In genomic region chr7:75555940-75556339, GRCm38 (mm10) we compare ENCODE assay signal across 13 mouse cellular contexts.
A peak's percentile ranks its signal among the peaks of the same experiment; 100 is the strongest.
DNase-seq lines count a peak whose midpoint lies in the region; ATAC-seq lines count a peak whose summit lies in the region.
"Had no signal": no experiment of that assay in that cellular context is flagged by ENCODE, and none has a peak within 500 bp of the region (broad histone marks: within the 10 kb centered on the region; RNA-seq: fewer than 3 reads in every experiment).

No protein-coding gene starts in this region.

- H3K27ac ChIP-seq in embryonic facial prominence, embryonic 14.5 days (replicated peaks; ENCODE audit: low read depth, low read length), result no peak overlapping the region
- H3K27ac ChIP-seq: heart, embryonic 15.5 days; liver, embryonic 15.5 days had no signal

- H3K4me1 ChIP-seq in embryonic facial prominence, embryonic 14.5 days (ENCODE audit: control insufficient read depth, insufficient read depth, low read length), result peaks cover 29% of the 10 kb centered on the region

- no peaks in the 10 kb centered on the region for H3K27me3 ChIP-seq in embryonic facial prominence, embryonic 14.5 days (replicated peaks; ENCODE audit: control insufficient read depth, insufficient read depth, low read length)
- H3K27me3 ChIP-seq: heart, embryonic 15.5 days; liver, embryonic 15.5 days had no signal

- no peaks in the 10 kb centered on the region for H3K36me3 ChIP-seq in embryonic facial prominence, embryonic 14.5 days (ENCODE audit: control insufficient read depth, insufficient read depth, low read length)
- H3K36me3 ChIP-seq: heart, embryonic 15.5 days; liver, embryonic 15.5 days had no signal

- WGBS in embryonic facial prominence, embryonic 14.5 days, result 52% methylated on average over 6 of the region's 6 CpGs

- DNase-seq in frontal cortex, postnatal 14 days (ENCODE audit: low spot score in 2 of 2), result no peak
- DNase-seq in layer of hippocampus, adult 9-10 months (ENCODE audit: low spot score), result peak; percentile 31
- DNase-seq in layer of hippocampus, postnatal 10 days (ENCODE audit: low spot score in 2 of 2), result no peak
- peak; percentile 39 for DNase-seq in CD4-positive helper T cell, adult 2 months (ENCODE audit: low read depth, low spot score)
- DNase-seq in embryonic facial prominence, embryonic 14.5 days (ENCODE audit: low spot score), result peak; percentile 45
- no peak for DNase-seq in testis, postnatal 14 days (ENCODE audit: low spot score)
- DNase-seq in layer of hippocampus, adult 9-11 months, result no peak
- DNase-seq: adrenal gland, postnatal 10 days; cerebellum, adult 8-10 months; thymus, adult 2 months had no signal

- no peaks in the 10 kb centered on the region for H3K9me3 ChIP-seq in embryonic facial prominence, embryonic 14.5 days (ENCODE audit: control insufficient read depth, low read length)
- H3K9me3 ChIP-seq: heart, embryonic 15.5 days; liver, embryonic 15.5 days had no signal

- no peak overlapping the region for H3K4me2 ChIP-seq in embryonic facial prominence, embryonic 14.5 days (ENCODE audit: low read depth, low read length)
- H3K4me2 ChIP-seq: heart, embryonic 15.5 days; liver, embryonic 15.5 days had no signal

- no peak overlapping the region for H3K9ac ChIP-seq in embryonic facial prominence, embryonic 14.5 days (ENCODE audit: low read depth, low read length)
- H3K9ac ChIP-seq: heart, embryonic 15.5 days; liver, embryonic 15.5 days had no signal

- peak; percentile 52; the same call in 1 of the 2 replicates for ATAC-seq in frontal cortex, adult (ENCODE audit: low TSS enrichment)
- ATAC-seq in embryonic facial prominence, embryonic 14.5 days (ENCODE audit: low read depth), result no peak

- H3K4me3 ChIP-seq in embryonic facial prominence, embryonic 14.5 days (ENCODE audit: low read depth, low read length), result no peak overlapping the region
- H3K4me3 ChIP-seq: heart, embryonic 15.5 days; liver, embryonic 15.5 days had no signal

Comparison
In these comparisons a context has a peak if more than half of its experiments do, and no peak if none do; other contexts are left out.
1. DNase-seq: peak in layer of hippocampus, adult 9-10 months (single experiment), CD4-positive helper T cell, adult 2 months (single experiment) and embryonic facial prominence, embryonic 14.5 days (single experiment); none in frontal cortex, postnatal 14 days (0 of 2), layer of hippocampus, postnatal 10 days (0 of 2), testis, postnatal 14 days (single experiment) and layer of hippocampus, adult 9-11 months (single experiment).